Mouse (Mus musculus) ES-E14 (cell line): ENCODE data around the gene Prrxl1. TPM values are rescaled to one million over a fixed set of nuclear protein-coding genes. Genes with fewer than 3 reads are reported as not detected.
A peak's percentile ranks its signal among the peaks of the same experiment; 100 is the strongest.

Experiments
- DNase-seq: peaks from one replicate; pipeline ENCODE4 v3.0.0-alpha.2; 2013; ENCODE audit warnings: low read depth, low spot score
- H3K27ac ChIP-seq: 2 replicates; pipeline ENCODE4 v1.5.1; 2012; ENCODE audit warnings: low read depth, mild to moderate bottlenecking, low read length, moderate library complexity, mixed read lengths; ENCODE audit not compliant: poor library complexity, insufficient read depth, severe bottlenecking
- H3K36me3 ChIP-seq: 2 replicates; pipeline ENCODE4 v1.6.1; 2012; ENCODE audit warnings: mild to moderate bottlenecking, low read length, moderate library complexity, mixed read lengths; ENCODE audit not compliant: control insufficient read depth, poor library complexity, insufficient read depth, severe bottlenecking
- H3K4me1 ChIP-seq, 2 experiments: fragments of 150-350 bp in 1 of 2; sonication (generic) in 1 of 2; 2 replicates each; pipeline ENCODE4 v1.6.1; 2012; ENCODE audit warnings: low read length in 2 of 2, mild to moderate bottlenecking in 1 of 2, mixed read lengths in 1 of 2; ENCODE audit not compliant: control insufficient read depth in 2 of 2, insufficient read depth in 2 of 2, poor library complexity in 1 of 2
- H3K4me3 ChIP-seq, 2 experiments: fragments of 150-350 bp in 1 of 2; sonication (generic) in 1 of 2; 2 replicates each; pipeline ENCODE4 v1.5.1; 2012; ENCODE audit warnings: low read length in 2 of 2, low read depth in 1 of 2, mild to moderate bottlenecking in 1 of 2, mixed read lengths in 1 of 2; ENCODE audit not compliant: insufficient read depth in 1 of 2, poor library complexity in 1 of 2, severe bottlenecking in 1 of 2
- H3K9ac ChIP-seq: 2 replicates; pipeline ENCODE4 v1.6.1; 2012; ENCODE audit warnings: low read depth, mild to moderate bottlenecking, low read length, mixed read lengths; ENCODE audit not compliant: poor library complexity, insufficient read depth, severe bottlenecking
- H3K9me3 ChIP-seq: fragments of 150-350 bp; sonication (generic); 2 replicates; pipeline ENCODE4 v1.6.1; 2012; ENCODE audit warnings: low read depth, mild to moderate bottlenecking, low read length; ENCODE audit not compliant: control insufficient read depth, insufficient read depth
- CHD2 ChIP-seq: IDR thresholded peaks from 2 replicates; pipeline ENCODE4 v1.6.1; 2014; ENCODE audit warnings: mild to moderate bottlenecking, low read depth, low read length, inconsistent platforms
- HCFC1 ChIP-seq: IDR thresholded peaks from 2 replicates; pipeline ENCODE4 v1.6.1; 2012; ENCODE audit warnings: low read length, inconsistent platforms, borderline replicate concordance; ENCODE audit not compliant: insufficient read depth
- MAFK ChIP-seq: IDR thresholded peaks from 2 replicates; pipeline ENCODE4 v1.6.1; 2014; ENCODE audit warnings: mild to moderate bottlenecking, low read depth, low read length, inconsistent platforms; ENCODE audit not compliant: insufficient read depth
- ZC3H11A ChIP-seq: IDR thresholded peaks from 2 replicates; pipeline ENCODE4 v1.6.1; 2012; ENCODE audit warnings: low read depth, mild to moderate bottlenecking, inconsistent platforms, low read length, borderline replicate concordance
- ZNF384 ChIP-seq: IDR thresholded peaks from 2 replicates; pipeline ENCODE4 v1.6.1; 2012; ENCODE audit warnings: low read depth, low read length, inconsistent platforms
- in situ Hi-C, 2 experiments: fragments of 600-800 bp; cut with MboI; formaldehyde crosslinking; loops; one replicate each; pipeline ENCODE4 v1.15.1; 2025; ENCODE audit warnings: low sequenced_read_pairs in 2 of 2, inconsistent platforms in 1 of 2; ENCODE audit not compliant: unreplicated experiment in 2 of 2
- total RNA-seq: library from RNA; depleted of rRNA; stranded (reverse); fragments of 300-350 nt; gene quantifications from 2 replicates; pipeline ENCODE4 v1.2.3, GENCODE M21; 2012

The Prrxl1 gene
- total RNA-seq, 1 experiment: 0.09 TPM

DNA sequence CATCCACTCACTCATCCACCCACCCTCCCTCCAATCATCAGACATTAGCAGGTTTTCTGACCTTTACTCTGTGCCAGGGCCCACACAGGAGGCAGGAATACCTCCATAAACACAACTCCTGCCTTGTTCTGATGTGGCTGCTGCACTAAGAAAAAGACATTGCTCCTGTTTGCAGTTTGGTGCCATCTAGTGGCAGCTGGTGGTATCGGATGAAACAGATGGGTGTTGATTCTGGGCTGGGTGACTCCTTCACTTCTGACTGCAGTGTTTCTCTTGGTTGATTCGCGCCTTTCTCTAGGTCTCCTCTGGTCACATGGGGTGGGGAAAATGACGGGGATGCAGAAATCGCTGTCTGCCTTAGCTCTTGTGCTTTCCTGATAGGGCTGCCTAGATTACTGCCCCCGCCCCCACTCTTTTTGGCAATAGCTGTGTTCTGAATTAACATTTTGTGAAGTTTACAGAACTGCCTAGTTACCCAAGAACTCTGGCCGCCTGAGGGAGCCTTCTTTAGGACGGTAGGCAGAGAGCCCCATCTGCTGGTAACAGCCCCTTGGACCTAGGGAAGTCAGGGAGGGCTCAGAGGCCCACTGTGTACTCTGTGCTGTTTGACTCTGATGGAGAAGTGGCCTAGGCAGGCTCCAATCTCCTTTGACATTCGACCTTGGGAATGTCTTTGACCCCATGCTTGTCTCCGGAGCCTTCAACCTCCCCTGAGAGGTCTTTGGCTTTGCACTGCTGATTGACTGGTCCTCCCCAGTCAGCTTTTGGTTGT is 12.0 kb upstream of the Prrxl1 start:
- H3K27ac ChIP-seq: no peak overlapping the region
- no peaks in the 10 kb centered on the region for H3K9me3 ChIP-seq
- no peak; the same call in 1 of the 2 replicates for TF ChIP-seq ZC3H11A
- TF ChIP-seq CHD2: no peak
- no peak for TF ChIP-seq MAFK
- no peak; the same call in 1 of the 2 replicates for TF ChIP-seq HCFC1
- no peak for TF ChIP-seq ZNF384
- peak overlapping the region in 1 of 2 experiments; percentile 3; a peak in 1 of 4 replicates for H3K4me3 ChIP-seq
- H3K36me3 ChIP-seq: no peaks in the 10 kb centered on the region
- H3K9ac ChIP-seq: no peak overlapping the region
- in situ Hi-C loops: no loop called here
- peak; percentile 91 for DNase-seq
- H3K4me1 ChIP-seq: no peaks in the 10 kb centered on the region

DNA sequence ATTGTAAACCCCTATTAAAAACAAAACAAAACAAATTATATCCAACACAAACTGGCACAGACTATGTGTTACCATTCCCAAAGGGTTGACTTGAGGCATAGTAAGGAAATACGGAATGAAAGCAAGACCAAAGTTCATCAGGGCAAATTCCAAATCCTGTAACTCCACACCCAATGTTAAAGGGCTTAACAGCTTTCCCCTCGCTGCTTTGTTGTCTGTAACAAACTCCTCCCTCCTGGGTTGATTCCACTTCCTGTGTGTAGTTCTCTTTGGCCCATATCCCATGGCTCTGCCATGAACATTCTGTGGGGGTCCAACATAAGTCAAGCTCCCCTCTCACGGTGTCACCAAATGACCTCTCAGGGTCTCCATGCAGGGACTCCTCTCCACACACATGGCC is 8.8 kb upstream of the Prrxl1 start:
- no peak overlapping the region for H3K4me3 ChIP-seq
- in situ Hi-C loops: no loop called here
- no peak overlapping the region for H3K9ac ChIP-seq
- DNase-seq: no peak
- no peaks in the 10 kb centered on the region for H3K36me3 ChIP-seq
- no peak overlapping the region for H3K27ac ChIP-seq
- no peaks in the 10 kb centered on the region for H3K9me3 ChIP-seq
- H3K4me1 ChIP-seq: no peaks in the 10 kb centered on the region
- TF ChIP-seq ZC3H11A (no peak), CHD2 (no peak), ZNF384 (no peak), HCFC1 (no peak), MAFK (no peak)

DNA sequence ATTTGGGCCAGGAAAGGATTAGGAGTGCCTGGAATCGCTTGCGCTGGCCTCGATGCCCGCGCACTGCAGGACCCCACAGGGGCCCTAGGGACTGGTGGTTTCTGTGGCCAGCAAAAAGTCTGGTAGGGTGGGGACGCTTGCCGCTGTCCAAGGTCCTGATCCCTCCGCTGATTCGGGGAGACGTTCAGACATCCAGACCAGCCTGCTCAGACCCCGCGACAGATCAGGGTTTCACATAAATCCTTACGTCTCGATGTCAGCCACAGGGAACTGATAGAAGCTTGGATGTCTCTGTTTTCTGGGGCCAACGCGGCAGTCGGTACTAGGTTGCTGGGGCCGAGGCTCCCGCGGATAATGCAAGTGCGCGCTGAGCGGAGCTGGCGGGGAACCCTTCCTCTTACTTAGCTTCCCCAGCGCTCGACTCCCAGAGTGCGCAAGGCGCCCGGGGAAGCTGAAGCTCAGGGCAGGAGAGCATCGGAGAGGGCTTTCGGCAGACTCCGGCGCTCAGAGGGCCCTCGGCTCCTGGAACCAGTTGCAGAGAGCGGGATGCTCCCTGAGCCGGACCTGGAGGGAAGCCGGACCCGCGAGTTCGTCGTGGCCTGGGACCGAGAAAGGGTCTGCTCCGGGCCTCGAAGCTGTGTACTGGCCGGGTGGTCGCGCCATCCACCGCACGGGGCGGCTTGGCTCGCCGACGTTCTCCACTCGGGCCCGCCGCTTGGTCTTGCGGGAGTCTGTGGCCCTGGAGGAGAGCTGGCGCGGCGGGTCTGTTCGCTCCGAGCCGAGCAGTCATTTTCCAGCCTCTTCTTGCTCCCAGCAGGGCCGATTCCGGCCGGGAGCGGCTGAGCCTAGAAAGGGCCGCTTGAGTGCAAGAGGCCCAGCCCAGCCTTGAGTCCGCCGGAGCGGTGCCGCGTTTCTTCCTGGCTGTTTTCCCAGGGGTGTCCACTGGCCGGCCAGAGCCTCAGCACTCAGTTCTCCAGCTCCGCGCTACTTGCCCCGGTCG is 1.7 kb upstream of the Prrxl1 start:
- DNase-seq: peak; percentile 72
- in situ Hi-C loops: no loop called here

DNA sequence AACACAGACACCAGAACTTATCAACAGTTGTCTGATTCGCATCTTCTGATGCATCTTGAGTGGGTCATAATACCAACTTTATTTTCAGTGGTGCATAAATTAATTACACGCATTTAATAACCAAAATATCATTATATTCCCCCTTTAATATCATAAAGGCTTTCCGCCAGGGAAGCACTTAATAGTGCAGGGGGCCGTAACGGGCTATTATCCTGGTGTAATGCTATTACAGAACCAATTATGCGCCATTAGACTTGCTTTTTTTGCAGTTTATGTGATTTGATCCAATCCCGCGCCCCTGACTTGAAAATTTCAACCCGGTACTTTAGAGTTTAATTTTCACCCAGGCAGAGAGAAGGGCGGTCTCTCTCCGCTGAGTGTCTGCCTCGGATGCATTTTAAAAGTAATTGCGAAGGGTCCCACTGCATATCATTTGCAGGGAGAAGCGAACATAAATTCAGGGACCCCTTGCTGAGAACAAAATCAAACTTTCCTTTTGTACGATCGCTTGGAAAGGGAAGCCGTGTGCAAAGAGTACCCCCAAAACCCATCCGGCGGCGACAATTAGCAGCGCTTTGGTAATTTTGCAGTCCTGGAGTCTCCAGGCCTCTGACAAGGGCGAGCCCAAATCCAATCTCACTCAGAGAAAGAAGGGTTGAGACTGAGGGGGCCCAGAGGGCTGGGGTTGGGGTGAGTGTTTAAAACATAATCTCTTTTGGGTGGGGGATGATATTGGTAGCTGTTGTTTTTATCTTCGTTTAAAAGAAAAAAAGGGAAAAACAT is 579 bp upstream of the Prrxl1 start:
- Histone ChIP-seq H3K9me3 (no peaks in the 10 kb centered on the region), H3K4me3 (no peak overlapping the region), H3K4me1 (peaks cover 0 to 5% of the 10 kb centered on the region in 2 experiments; a peak in 1 of 4 replicates), H3K36me3 (no peaks in the 10 kb centered on the region), H3K27ac (no peak overlapping the region), H3K9ac (no peak overlapping the region)
- TF ChIP-seq ZC3H11A (no peak), ZNF384 (no peak), MAFK (no peak), CHD2 (no peak), HCFC1 (no peak)
- DNase-seq: no peak
- in situ Hi-C loops: no loop called here

More for the DNA sequence above, 1.7 kb upstream of the Prrxl1 start:
- no peaks in the 10 kb centered on the region for H3K36me3 ChIP-seq
- no peak for TF ChIP-seq ZC3H11A
- TF ChIP-seq HCFC1: no peak
- no peak for TF ChIP-seq MAFK
- TF ChIP-seq CHD2: no peak
- no peak for TF ChIP-seq ZNF384
- H3K4me3 ChIP-seq: peak overlapping the region; percentile 42 to 65
- H3K4me1 ChIP-seq: peaks cover 0 to 5% of the 10 kb centered on the region in 2 experiments; a peak in 1 of 4 replicates
- no peaks in the 10 kb centered on the region for H3K9me3 ChIP-seq
- no peak overlapping the region for H3K27ac ChIP-seq
- H3K9ac ChIP-seq: peak overlapping the region; percentile 39; the same call in 1 of the 2 replicates
